Mouse (Mus musculus) 416B (cell line): ENCODE results near the gene Tnfsf12.

ENCODE experiments used
- DNase-seq: peaks from one replicate; pipeline ENCODE4 v3.0.0; 2011; ENCODE audit warnings: low read depth

The Tnfsf12 gene

DNA sequence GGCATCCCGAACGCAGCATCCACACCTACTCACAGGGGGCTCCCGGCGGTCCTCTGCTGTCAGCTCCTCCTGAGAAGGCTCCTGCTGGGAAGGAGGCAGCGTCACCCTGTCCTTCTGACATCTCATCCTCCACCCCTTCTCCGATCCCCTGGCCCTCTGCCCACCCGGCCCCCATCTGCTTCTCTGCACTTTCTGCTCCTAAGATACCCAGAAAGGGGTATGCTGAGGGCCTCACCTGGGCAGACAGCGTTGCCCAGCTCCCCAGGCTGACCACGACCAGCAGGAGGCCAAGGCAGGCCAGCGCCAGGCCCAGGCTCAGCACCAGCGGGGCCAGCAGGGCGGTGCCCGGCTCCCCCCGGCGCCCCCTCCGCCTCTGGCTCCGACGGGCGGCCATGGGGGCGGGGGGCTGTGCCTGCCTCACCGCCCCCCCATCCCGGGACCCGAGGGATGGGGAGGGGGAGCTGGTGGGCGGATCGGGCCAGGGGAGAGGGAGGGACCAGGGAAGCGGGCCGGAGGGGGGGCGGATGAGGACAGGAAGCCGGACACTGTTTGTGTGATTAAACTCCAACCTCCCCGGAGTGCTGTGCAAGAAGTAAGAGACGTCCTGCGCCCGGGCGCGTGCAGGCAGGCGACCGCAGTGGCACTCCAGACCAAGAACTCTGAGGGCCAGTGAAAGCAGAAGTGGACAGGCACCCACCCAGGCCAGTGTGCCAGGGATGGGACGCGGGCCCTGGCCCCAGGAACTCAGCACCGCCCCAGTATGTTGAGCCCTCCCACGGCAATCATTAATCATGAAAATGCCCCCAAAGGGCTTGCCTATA lies at the start of gene Tnfsf12, which contains the start of gene Tnfsfm13:
TSS of gene Tnfsf12 (minus strand) at position 489 of the 821 bp plus-strand sequence.
TSS of gene Tnfsfm13 (minus strand) at position 738 of the 821 bp plus-strand sequence.
- no peak for DNase-seq

DNA sequence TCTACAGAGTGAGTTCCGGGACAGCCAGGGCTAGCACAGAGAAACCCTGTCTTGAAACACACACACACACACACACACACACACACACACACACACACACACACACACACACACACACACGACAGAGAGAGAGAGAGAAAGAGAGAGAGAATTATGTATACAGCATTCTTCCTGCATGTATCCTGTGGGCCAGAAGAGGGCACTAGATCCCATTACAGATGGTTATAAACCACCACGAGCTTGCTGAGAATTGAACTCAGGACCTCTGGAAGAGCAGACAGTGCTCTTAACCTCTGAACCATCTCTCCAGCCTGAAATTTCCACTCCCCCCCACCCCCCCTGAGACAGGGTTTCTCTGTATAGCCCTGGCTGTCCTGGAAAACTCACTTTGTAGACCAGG lies 35.8 kb upstream of the Tnfsf12 start:
- peak; percentile 45 for DNase-seq

- peak; percentile 91 for DNase-seq
Measured at GRCm38 (mm10) chr11:69729063-69729462, 33.4 kb upstream of the Tnfsf12 start.

- peak; percentile 36 for DNase-seq
Measured at GRCm38 (mm10) chr11:69725951-69726350, 30.3 kb upstream of the Tnfsf12 start.

DNA sequence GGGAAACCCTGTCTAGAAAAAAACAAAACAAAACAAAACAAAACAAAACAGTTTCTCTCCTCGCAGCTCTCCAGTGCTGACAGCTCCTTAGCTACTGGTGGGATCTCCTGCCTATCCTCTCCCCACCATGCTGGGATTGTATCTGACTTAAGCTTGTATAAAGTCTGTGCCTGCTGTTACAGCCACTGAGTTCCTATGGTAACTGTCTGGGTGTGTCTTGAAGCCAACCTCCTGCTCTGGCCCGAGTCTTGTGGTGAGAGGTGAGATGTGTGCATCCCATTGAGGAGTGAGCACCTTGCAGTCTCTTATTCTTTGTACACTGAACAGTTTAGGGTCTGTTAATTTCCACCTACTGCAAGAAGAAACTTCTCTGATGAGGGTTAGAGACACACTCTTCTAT lies 27.4 kb upstream of the Tnfsf12 start:
- DNase-seq = no peak

DNA sequence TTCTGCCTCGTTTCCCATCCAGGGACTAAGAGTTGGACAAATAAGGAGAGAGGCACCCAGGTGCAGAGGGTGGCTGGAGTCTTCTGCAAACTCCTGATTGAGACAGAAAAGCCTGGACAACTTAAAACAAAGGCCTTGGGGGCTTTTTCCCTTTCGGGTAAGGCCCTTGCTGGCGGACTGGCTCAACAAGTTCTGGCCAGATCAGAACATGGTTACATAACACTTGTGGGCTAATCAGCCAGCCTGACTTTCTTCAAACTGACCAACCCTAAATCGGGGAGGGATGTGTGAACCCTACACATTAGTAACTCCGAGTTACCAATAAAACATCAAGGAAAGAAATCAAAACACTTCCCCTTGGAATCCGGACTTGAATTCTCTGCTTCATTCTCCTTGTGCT lies 25.2 kb upstream of the Tnfsf12 start:
- no peak for DNase-seq

- no peak for DNase-seq
Measured at GRCm38 (mm10) chr11:69719423-69719822, 23.8 kb upstream of the Tnfsf12 start.

DNA sequence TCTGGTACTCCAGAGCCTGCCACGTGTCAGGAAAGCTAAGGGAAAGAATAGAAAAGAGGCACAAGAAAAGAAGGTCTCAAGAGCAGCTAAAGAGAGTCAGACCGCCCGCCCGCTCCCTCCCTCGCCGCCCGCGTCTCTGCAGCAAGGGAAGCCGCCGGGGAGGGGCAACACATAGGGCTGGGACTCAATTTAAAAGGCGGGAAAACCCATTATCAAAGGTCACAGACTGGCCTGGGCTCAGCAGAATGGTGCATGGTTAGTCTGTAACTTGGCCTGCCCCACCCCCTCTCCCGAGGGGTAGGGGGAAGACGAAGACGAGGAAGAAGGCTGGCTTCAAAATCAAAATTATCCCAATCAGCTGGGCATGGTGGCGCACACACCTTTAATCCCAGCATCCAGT lies 23.0 kb upstream of the Tnfsf12 start:
- no peak for DNase-seq

GRCm38 (mm10) chr11:69716953-69717352 lies 21.3 kb upstream of the Tnfsf12 start:
- DNase-seq = no peak

DNA sequence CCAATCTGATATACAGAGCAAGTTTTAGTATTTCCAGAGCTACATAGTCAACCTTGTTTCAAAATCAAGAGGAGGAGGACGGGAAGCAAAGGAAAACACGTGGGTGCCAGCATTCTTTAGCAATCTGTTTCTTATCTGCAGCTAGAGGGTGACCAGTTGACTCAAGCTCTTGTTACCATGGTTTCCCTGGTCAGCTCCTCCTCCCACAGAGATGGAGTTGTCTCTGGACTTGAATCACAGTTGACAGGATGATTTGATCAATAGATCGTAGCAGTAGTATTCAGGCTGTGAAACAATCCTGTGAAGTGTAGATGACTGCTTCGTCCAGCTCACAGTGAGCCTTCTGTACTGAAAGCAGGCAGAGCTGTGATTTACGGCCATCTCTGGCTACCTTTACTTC lies 20.3 kb upstream of the Tnfsf12 start:
- DNase-seq = peak; percentile 88

DNA sequence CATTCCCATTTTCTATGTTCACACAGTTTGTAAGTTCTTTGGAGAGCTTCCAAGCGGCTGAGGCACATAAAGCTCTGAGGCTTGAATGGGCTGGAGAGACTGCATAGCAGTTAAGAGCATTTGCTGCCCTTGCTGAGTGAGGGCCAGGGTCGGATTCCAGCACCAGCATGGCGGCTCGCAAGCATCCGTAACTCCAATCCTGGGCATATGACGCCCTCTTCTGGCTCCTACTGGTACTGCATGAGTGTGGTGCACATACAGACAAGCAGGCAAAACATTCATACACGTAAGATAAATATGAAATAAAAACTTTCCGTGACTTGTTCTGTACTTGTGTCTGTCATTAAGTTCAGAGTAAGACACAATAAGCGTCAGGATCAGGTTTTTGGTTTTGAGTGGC lies 19.8 kb upstream of the Tnfsf12 start:
- DNase-seq = no peak

DNA sequence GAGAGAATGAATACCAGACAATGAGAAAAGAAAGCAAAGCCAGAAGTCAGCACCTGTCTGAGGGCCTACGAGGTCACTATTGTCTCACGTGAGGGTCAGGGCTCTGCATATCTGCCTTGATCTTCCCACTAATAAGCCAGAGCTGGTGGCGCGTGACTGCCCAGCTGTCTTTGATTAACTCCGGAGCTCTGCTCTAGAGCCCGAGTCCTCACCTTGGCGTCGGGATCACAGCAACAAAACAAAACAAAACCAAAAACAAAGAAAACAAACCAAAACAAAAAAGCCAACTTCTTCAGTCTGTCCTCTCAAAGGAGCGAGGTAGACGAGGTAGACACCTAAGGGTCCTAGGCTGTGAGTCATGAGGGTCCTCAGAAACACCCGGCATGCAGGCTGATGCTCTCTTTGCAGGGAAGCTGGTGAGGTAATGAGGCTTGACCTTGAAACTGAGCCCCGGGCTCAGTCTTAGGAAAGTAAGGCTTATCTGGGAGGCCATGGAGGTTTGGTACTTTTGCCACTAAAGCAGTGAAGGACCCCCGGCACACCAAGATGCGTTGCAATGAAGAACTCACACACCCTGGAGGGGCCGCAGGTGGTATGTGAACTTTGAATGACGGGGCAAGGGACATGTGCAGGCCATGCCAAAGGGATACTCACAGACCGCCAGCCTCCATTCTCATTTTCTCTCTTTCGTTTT lies 19.1 kb upstream of the Tnfsf12 start:
- DNase-seq = no peak

GRCm38 (mm10) chr11:69712954-69713672 lies 17.5 kb upstream of the Tnfsf12 start:
- DNase-seq = no peak

DNA sequence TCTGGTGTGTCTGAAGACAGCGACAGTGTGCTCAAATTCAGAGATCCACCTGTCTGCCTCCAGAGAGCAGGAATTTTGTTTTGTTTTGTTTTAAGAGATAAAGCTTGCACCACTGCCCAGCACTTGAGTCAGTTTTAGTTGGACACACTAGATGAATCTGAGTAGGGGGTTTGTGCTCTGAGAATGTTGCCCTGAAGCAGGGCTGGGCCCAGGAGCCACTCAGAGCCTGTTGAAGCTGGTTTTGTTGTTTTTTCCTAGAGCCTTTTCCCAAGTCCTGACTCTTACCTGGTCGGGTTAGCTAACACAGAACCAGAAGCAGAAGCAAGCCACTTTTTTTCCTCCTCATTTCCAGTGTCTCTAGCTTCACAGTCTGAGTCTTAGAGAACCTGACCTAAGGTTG lies 15.4 kb upstream of the Tnfsf12 start:
- no peak for DNase-seq

DNA sequence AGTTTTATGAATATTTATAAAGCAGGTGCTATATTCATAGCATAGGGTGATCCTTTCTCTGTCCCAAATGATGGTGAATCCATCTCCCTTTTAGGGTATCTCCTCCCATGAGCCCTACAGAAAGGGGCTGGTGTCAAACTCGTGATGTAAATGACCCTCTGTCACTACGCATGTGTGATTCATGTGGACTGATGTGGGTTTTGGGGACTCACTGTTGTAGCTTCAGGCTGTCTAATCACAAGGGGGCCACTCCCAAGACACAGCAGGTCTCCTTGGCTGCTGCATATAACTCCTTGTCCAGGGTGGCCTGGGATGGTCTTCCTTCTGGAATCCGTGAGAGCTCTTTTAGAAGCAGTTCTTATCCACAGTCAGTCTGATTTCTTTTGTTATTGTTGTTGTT lies 14.8 kb upstream of the Tnfsf12 start:
- DNase-seq = no peak

DNA sequence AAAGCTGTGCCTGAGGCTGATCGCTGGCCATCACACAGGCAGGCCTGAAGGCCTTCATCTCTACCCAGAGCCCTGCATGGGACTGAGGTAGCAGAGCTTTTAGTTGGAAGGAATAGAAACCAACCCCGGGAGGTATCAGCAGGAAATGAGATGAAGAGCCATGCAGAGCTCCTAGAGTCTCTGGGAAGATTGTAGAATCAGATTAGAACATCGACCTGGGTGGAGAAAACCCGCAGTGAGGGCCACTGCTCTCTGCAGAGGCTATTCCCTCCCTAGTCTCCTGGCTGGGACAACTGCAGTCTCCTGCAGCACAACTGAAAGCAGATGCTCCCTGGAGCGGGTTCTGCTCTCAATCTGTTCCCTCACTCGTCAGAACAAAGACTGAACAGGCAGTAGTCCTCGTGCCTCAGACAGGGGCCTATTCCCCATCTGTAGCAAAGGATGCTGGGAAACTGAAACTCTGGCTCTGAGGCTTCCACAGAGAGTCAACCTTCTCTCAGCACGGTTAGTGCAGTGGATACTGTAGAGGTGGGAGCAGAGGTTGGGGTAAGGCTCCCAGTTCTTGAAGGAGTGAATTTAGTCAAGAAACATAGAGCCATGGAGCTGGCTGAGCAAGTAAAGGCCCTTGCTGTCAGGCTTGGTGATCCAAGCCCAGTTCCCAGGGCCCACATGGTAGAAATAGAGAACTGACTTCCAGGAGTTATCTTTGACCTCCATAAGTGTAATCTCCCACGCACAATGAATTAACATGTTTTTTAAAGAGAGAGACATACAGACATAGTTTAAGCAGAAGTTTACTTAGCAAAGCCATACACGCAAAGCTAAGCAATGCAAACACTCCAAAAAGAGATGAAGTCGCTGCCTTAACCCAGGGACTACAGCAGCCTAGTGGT lies 14.2 kb upstream of the Tnfsf12 start:
- no peak for DNase-seq

- DNase-seq = no peak
Measured at GRCm38 (mm10) chr11:69708614-69709265, 13.1 kb upstream of the Tnfsf12 start.

- no peak for DNase-seq
Measured at GRCm38 (mm10) chr11:69707873-69708381, 12.3 kb upstream of the Tnfsf12 start.

DNA sequence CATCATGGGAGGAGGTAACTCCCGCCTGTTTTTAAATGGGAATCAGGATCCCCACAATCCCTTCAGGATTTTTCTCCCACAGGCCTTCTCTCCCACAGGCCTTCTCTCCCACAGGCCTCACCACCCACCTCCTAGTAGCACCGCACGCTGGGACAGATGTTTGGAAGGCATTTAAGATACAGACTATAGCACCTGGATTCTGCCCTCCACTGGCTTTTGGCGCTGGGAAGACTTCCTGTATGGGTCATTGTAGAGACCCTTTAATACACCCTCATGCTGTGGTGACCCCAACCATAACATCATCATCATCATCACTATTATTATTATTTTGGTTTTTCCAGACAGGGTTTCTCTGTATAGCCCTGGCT lies 11.8 kb upstream of the Tnfsf12 start:
- no peak for DNase-seq

- DNase-seq = no peak
Measured at GRCm38 (mm10) chr11:69706775-69707479, 11.3 kb upstream of the Tnfsf12 start.
